Mouse (Mus musculus) heart, embryonic 12.5 days (tissue): Measurements from ENCODE around the gene Dusp11. TPM values are rescaled to one million over a fixed set of nuclear protein-coding genes. Genes with fewer than 3 reads are reported as not detected.
"Not testable (repeated sequence)": the region's sequence is repeated elsewhere in the genome, so short reads cannot be mapped to it uniquely, and the experiment has no call there.

Source experiments
- ATAC-seq: fragments of 200-750 bp; cut with Nextera tagmentation; 2 replicates; pipeline ENCODE4 v1.8.0; 2017; ENCODE audit warnings: moderate TSS enrichment, moderate library complexity; ENCODE audit not compliant: insufficient number of reproducible peaks, low FRiP score
- H3K27ac ChIP-seq: fragments of 300-500 bp; sonication (generic); 2 replicates; pipeline ENCODE4 v1.5.1; 2016; ENCODE audit warnings: mild to moderate bottlenecking, moderate library complexity; ENCODE audit not compliant: poor library complexity, severe bottlenecking
- H3K27me3 ChIP-seq: fragments of 300-500 bp; sonication (generic); replicated peaks from 2 replicates; pipeline ENCODE4 v1.6.1; 2016; ENCODE audit warnings: mild to moderate bottlenecking, moderate library complexity
- H3K36me3 ChIP-seq: fragments of 300-500 bp; sonication (generic); 2 replicates; pipeline ENCODE4 v1.6.1; 2016; ENCODE audit warnings: mild to moderate bottlenecking, moderate library complexity
- H3K4me1 ChIP-seq: fragments of 300-500 bp; sonication (generic); replicated peaks from 2 replicates; pipeline ENCODE4 v1.6.1; 2016; ENCODE audit warnings: mild to moderate bottlenecking
- H3K4me2 ChIP-seq: fragments of 300-500 bp; sonication (generic); 2 replicates; pipeline ENCODE4 v1.6.1; 2016; ENCODE audit warnings: mild to moderate bottlenecking, moderate library complexity
- H3K4me3 ChIP-seq: fragments of 300-500 bp; sonication (generic); 2 replicates; pipeline ENCODE4 v1.5.1; 2016; ENCODE audit warnings: mild to moderate bottlenecking
- H3K9ac ChIP-seq: fragments of 300-500 bp; sonication (generic); 2 replicates; pipeline ENCODE4 v1.6.1; 2016; ENCODE audit warnings: mild to moderate bottlenecking, moderate library complexity
- H3K9me3 ChIP-seq: fragments of 300-500 bp; sonication (generic); replicated peaks from 2 replicates; pipeline ENCODE4 v1.6.1; 2016; ENCODE audit warnings: mild to moderate bottlenecking, moderate library complexity
- WGBS: fragments of 180-500 bp; shearing (Covaris S2); methylation state at CpG from one replicate; pipeline ENCODE4 v1.1.7; 2016; 5-methylcytosine and 5-hydroxymethylcytosine counted together
- polyA plus RNA-seq: library from polyadenylated mRNA; unstranded; fragments of >200 nt; fragmentation: Nextera tagmentation; extraction: Ambion mirVana; gene quantifications from 2 replicates; pipeline ENCODE4 v1.2.1, GENCODE M21; 2016

Gene Dusp11
- polyA plus RNA-seq, 1 experiment from 2014 or later: 51.4 TPM

- Histone ChIP-seq H3K9ac (no peak overlapping the region), H3K36me3 (0 out of 2 replicates have a peak, but pooled peaks cover 7% of the 10 kb centered on the region), H3K4me3 (no peak overlapping the region), H3K27me3 (no peaks in the 10 kb centered on the region), H3K9me3 (no peaks in the 10 kb centered on the region), H3K27ac (no peak overlapping the region), H3K4me1 (peaks cover 4% of the 10 kb centered on the region; the same call in 1 of the 2 replicates), H3K4me2 (no peak overlapping the region)
- whole genome bisulfite sequencing: 65% methylated on average over 3 of the region's 3 CpGs
- no peak for ATAC-seq
Observed at GRCm38 (mm10) chr6:85935646-85936045, 25.8 kb downstream of the Dusp11 start.

GRCm38 (mm10) chr6:85934047-85934446 lies 27.4 kb downstream of the Dusp11 start:
- Histone ChIP-seq H3K4me2 (no peak overlapping the region), H3K4me3 (no peak overlapping the region), H3K9me3 (no peaks in the 10 kb centered on the region), H3K27ac (no peak overlapping the region), H3K27me3 (no peaks in the 10 kb centered on the region), H3K36me3 (peaks cover 23% of the 10 kb centered on the region), H3K4me1 (peaks cover 4% of the 10 kb centered on the region; the same call in 1 of the 2 replicates), H3K9ac (no peak overlapping the region; the same call in 1 of the 2 replicates)
- 73% methylated on average over 8 of the region's 8 CpGs for WGBS
- ATAC-seq: no peak

GRCm38 (mm10) chr6:85929312-85929711 lies 32.2 kb downstream of the Dusp11 start:
- 68% methylated on average over 1 of the region's 1 CpGs for WGBS

GRCm38 (mm10) chr6:85927476-85928464 lies 33.7 kb downstream of the Dusp11 start:
- H3K27ac ChIP-seq: no peak overlapping the region
- no peaks in the 10 kb centered on the region for H3K9me3 ChIP-seq
- 85% methylated on average over 9 of the region's 9 CpGs for WGBS
- no peak for ATAC-seq
- H3K27me3 ChIP-seq: no peaks in the 10 kb centered on the region
- H3K9ac ChIP-seq: no peak overlapping the region
- H3K4me3 ChIP-seq: no peak overlapping the region
- H3K4me1 ChIP-seq: no peaks in the 10 kb centered on the region
- H3K4me2 ChIP-seq: no peak overlapping the region
- peaks cover 64% of the 10 kb centered on the region for H3K36me3 ChIP-seq

More at GRCm38 (mm10) chr6:85929312-85929711, 32.2 kb downstream of the Dusp11 start:
- H3K27ac ChIP-seq: no peak overlapping the region
- H3K36me3 ChIP-seq: peaks cover 64% of the 10 kb centered on the region
- ATAC-seq: no peak
- no peaks in the 10 kb centered on the region for H3K27me3 ChIP-seq
- no peak overlapping the region for H3K9ac ChIP-seq
- no peak overlapping the region for H3K4me2 ChIP-seq
- H3K9me3 ChIP-seq: no peaks in the 10 kb centered on the region
- H3K4me1 ChIP-seq: no peaks in the 10 kb centered on the region
- H3K4me3 ChIP-seq: no peak overlapping the region

- Histone ChIP-seq H3K9me3 (no peaks in the 10 kb centered on the region), H3K4me3 (no peak overlapping the region), H3K36me3 (peaks cover 69% of the 10 kb centered on the region), H3K27ac (no peak overlapping the region), H3K27me3 (no peaks in the 10 kb centered on the region), H3K4me1 (no peaks in the 10 kb centered on the region), H3K4me2 (no peak overlapping the region), H3K9ac (no peak overlapping the region)
- no peak for ATAC-seq
- 55% methylated on average over 1 of the region's 1 CpGs for WGBS
Observed at GRCm38 (mm10) chr6:85926709-85927108, 34.8 kb downstream of the Dusp11 start.

GRCm38 (mm10) chr6:85923643-85924042 lies 37.8 kb downstream of the Dusp11 start:
- WGBS: 87% methylated on average over 1 of the region's 1 CpGs
- Histone ChIP-seq H3K27ac (no peak overlapping the region), H3K4me3 (no peak overlapping the region), H3K27me3 (no peaks in the 10 kb centered on the region), H3K4me2 (no peak overlapping the region), H3K9ac (no peak overlapping the region), H3K4me1 (no peaks in the 10 kb centered on the region), H3K9me3 (no peaks in the 10 kb centered on the region), H3K36me3 (peaks cover 48% of the 10 kb centered on the region)
- no peak for ATAC-seq

GRCm38 (mm10) chr6:85919401-85919800 lies 42.1 kb downstream of the Dusp11 start:
- Histone ChIP-seq H3K4me2 (no peak overlapping the region), H3K9me3 (no peaks in the 10 kb centered on the region), H3K27me3 (no peaks in the 10 kb centered on the region), H3K27ac (no peak overlapping the region), H3K9ac (no peak overlapping the region), H3K4me3 (no peak overlapping the region), H3K4me1 (peaks cover 10% of the 10 kb centered on the region), H3K36me3 (peaks cover 11% of the 10 kb centered on the region)
- ATAC-seq: no peak
- WGBS: 91% methylated on average over 4 of the region's 4 CpGs

GRCm38 (mm10) chr6:85918341-85918740 lies 43.1 kb downstream of the Dusp11 start:
- H3K4me3 ChIP-seq, H3K27ac ChIP-seq, H3K9me3 ChIP-seq, H3K9ac ChIP-seq, ATAC-seq, H3K27me3 ChIP-seq, H3K4me2 ChIP-seq: not testable (repeated sequence)
- Histone ChIP-seq H3K36me3 (peaks cover 11% of the 10 kb centered on the region), H3K4me1 (peaks cover 10% of the 10 kb centered on the region)
- WGBS: 91% methylated on average over 3 of the region's 3 CpGs

GRCm38 (mm10) chr6:85916596-85916995 lies 44.9 kb downstream of the Dusp11 start:
- Histone ChIP-seq H3K36me3 (peaks cover 2% of the 10 kb centered on the region), H3K9me3 (no peaks in the 10 kb centered on the region), H3K4me2 (peak overlapping the region; percentile 88), H3K9ac (peak overlapping the region; percentile 81), H3K4me1 (peaks cover 10% of the 10 kb centered on the region), H3K4me3 (peak overlapping the region; percentile 67), H3K27ac (peak overlapping the region; percentile 85), H3K27me3 (no peaks in the 10 kb centered on the region)
- 81% methylated on average over 6 of the region's 6 CpGs for WGBS
- no peak for ATAC-seq

GRCm38 (mm10) chr6:85915539-85916513 lies 45.6 kb downstream of the Dusp11 start, which contains the start of gene Nat8f1:
TSS of gene Nat8f1 (minus strand) at chr6:85915687.
- H3K27me3 ChIP-seq, H3K9me3 ChIP-seq, H3K36me3 ChIP-seq: not testable (repeated sequence)
- Histone ChIP-seq H3K9ac (peak within 1 kb of the TSS; percentile 81), H3K27ac (peak within 1 kb of the TSS; percentile 85), H3K4me1 (peaks cover 10% of the 10 kb centered on the region), H3K4me2 (peak within 1 kb of the TSS; percentile 88), H3K4me3 (peak within 1 kb of the TSS; percentile 67)
- under 1% methylated on average over 61 of the region's 61 CpGs for WGBS
- peak; percentile 96 for ATAC-seq
